Mouse (Mus musculus) midbrain, embryonic 14.5 days (tissue): ENCODE data around the gene Basp1. TPM values are rescaled to one million over a fixed set of nuclear protein-coding genes. Genes with fewer than 3 reads are reported as not detected.

ENCODE experiments used
- ATAC-seq: fragments of 200-750 bp; cut with Nextera tagmentation; 2 replicates; pipeline ENCODE4 v1.8.0; 2017; ENCODE audit warnings: moderate number of reproducible peaks, moderate library complexity; ENCODE audit not compliant: low FRiP score, low TSS enrichment
- DNase-seq: peaks from one replicate; pipeline ENCODE4 v3.0.0-alpha.2; 2015
- H3K27ac ChIP-seq: fragments of 300-500 bp; sonication (generic); replicated peaks from 2 replicates; pipeline ENCODE4 v1.5.1; 2014; ENCODE audit warnings: mild to moderate bottlenecking, low read depth, low read length, moderate library complexity
- H3K27me3 ChIP-seq: fragments of 300-500 bp; sonication (generic); 2 replicates; pipeline ENCODE4 v1.6.1; 2014; ENCODE audit warnings: low read length, control low read depth, mixed read lengths; ENCODE audit not compliant: control insufficient read depth, insufficient read depth
- H3K36me3 ChIP-seq: fragments of 300-500 bp; sonication (generic); 2 replicates; pipeline ENCODE4 v1.6.1; 2014; ENCODE audit warnings: low read length, control low read depth; ENCODE audit not compliant: control insufficient read depth, insufficient read depth
- H3K4me1 ChIP-seq: fragments of 300-500 bp; sonication (generic); 2 replicates; pipeline ENCODE4 v1.6.1; 2014; ENCODE audit warnings: mild to moderate bottlenecking, antibody characterized with exemption, low read length, control low read depth; ENCODE audit not compliant: control insufficient read depth, insufficient read depth
- H3K4me2 ChIP-seq: fragments of 300-500 bp; sonication (generic); 2 replicates; pipeline ENCODE4 v1.6.1; 2014; ENCODE audit warnings: mild to moderate bottlenecking, low read length, moderate library complexity
- H3K4me3 ChIP-seq: fragments of 300-500 bp; sonication (generic); replicated peaks from 2 replicates; pipeline ENCODE4 v1.5.1; 2014; ENCODE audit warnings: low read depth, low read length
- H3K9ac ChIP-seq: fragments of 300-500 bp; sonication (generic); replicated peaks from 2 replicates; pipeline ENCODE4 v1.6.1; 2014; ENCODE audit warnings: mild to moderate bottlenecking, low read length, moderate library complexity
- H3K9me3 ChIP-seq: fragments of 300-500 bp; sonication (generic); 2 replicates; pipeline ENCODE4 v1.6.1; 2016; ENCODE audit warnings: low read length, control low read depth, mixed read lengths; ENCODE audit not compliant: control insufficient read depth
- WGBS: fragments of 180-500 bp; shearing (Covaris S2); extraction: QIAGEN DNeasy Blood & Tissue Kit; methylation state at CpG from one replicate; pipeline ENCODE4 v1.1.7; 2014; 5-methylcytosine and 5-hydroxymethylcytosine counted together
- polyA plus RNA-seq: library from polyadenylated mRNA; unstranded; fragments of >200 nt; fragmentation: Nextera tagmentation; extraction: Ambion mirVana; gene quantifications from 2 replicates; pipeline ENCODE4 v1.2.1, GENCODE M21; 2014

Gene Basp1
- polyA plus RNA-seq, 1 experiment from 2014 or later, result 227 TPM

DNA sequence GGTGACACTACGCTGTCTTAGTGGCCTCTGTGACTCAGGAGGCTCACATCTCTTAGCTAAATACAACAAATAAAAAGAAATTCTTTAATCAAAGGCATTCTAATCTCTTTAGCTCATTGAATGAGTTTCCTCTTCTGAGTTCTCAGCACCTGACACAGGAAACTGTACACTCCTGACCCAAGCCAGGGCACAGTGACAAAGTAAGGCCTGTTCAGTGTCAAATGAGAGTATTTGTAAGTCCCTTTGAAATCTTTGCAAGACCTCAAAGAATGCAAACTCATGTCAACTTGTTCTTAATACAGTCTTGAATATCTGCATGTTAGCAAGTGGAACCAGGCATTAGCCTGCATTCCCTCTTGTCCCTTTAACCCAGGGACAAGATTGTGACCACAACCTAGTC, 18.8 kb upstream of the Basp1 start:
- H3K9me3 ChIP-seq, result no peaks in the 10 kb centered on the region
- H3K9ac ChIP-seq, result no peak overlapping the region
- 82% methylated on average over 1 of the region's 1 CpGs for WGBS
- no peak overlapping the region for H3K4me2 ChIP-seq
- no peak overlapping the region for H3K27ac ChIP-seq
- ATAC-seq (no peak), DNase-seq (no peak)
- no peaks in the 10 kb centered on the region for H3K27me3 ChIP-seq
- no peaks in the 10 kb centered on the region for H3K36me3 ChIP-seq
- H3K4me3 ChIP-seq, result no peak overlapping the region
- no peaks in the 10 kb centered on the region for H3K4me1 ChIP-seq

GRCm38 (mm10) chr15:25430167-25430566, 16.6 kb upstream of the Basp1 start:
- DNase-seq (no peak), ATAC-seq (no peak)
- Histone ChIP-seq H3K9me3 (no peaks in the 10 kb centered on the region), H3K4me2 (no peak overlapping the region), H3K9ac (no peak overlapping the region), H3K36me3 (no peaks in the 10 kb centered on the region), H3K27ac (no peak overlapping the region), H3K4me3 (no peak overlapping the region), H3K4me1 (no peaks in the 10 kb centered on the region), H3K27me3 (no peaks in the 10 kb centered on the region)
- 84% methylated on average over 3 of the region's 3 CpGs for WGBS

DNA sequence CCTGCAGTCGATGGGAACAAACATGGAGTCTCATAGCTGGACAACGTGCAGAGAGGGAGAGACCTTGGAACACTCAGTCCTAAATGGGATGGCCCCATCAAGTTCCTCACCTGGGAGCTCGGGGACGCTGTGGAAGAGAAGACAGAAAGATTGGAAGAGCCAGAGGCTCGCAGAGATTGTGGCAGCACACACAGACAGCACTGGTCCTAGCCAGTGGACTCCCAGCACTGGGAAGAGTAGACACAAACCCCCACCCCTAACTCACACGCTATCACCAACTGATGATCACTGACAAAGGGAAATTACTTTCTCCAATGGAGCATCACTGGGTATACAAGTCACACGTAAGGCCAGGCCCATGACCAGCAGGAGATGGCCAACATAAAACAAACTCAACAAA, 15.4 kb upstream of the Basp1 start:
- WGBS, result 62% methylated on average over 7 of the region's 7 CpGs
- no peak for DNase-seq

GRCm38 (mm10) chr15:25428551-25428950, 15.0 kb upstream of the Basp1 start:
- Histone ChIP-seq H3K27ac (no peak overlapping the region), H3K9ac (no peak overlapping the region), H3K4me1 (no peaks in the 10 kb centered on the region), H3K9me3 (no peaks in the 10 kb centered on the region), H3K4me2 (no peak overlapping the region), H3K4me3 (no peak overlapping the region), H3K36me3 (no peaks in the 10 kb centered on the region), H3K27me3 (no peaks in the 10 kb centered on the region)
- ATAC-seq, result no peak
- 49% methylated on average over 7 of the region's 7 CpGs for WGBS
- peak; percentile 79 for DNase-seq

More for the DNA sequence above, 15.4 kb upstream of the Basp1 start:
- H3K4me3 ChIP-seq, result no peak overlapping the region
- no peaks in the 10 kb centered on the region for H3K4me1 ChIP-seq
- no peaks in the 10 kb centered on the region for H3K27me3 ChIP-seq
- ATAC-seq, result no peak
- H3K4me2 ChIP-seq, result no peak overlapping the region
- no peaks in the 10 kb centered on the region for H3K9me3 ChIP-seq
- no peaks in the 10 kb centered on the region for H3K36me3 ChIP-seq
- H3K27ac ChIP-seq, result no peak overlapping the region
- H3K9ac ChIP-seq, result no peak overlapping the region

- Histone ChIP-seq H3K4me1 (peaks cover 7% of the 10 kb centered on the region; the same call in 1 of the 2 replicates), H3K9me3 (no peaks in the 10 kb centered on the region), H3K4me2 (no peak overlapping the region), H3K9ac (no peak overlapping the region), H3K36me3 (peaks cover 3% of the 10 kb centered on the region; the same call in 1 of the 2 replicates), H3K4me3 (no peak overlapping the region), H3K27me3 (no peaks in the 10 kb centered on the region), H3K27ac (no peak overlapping the region)
- DNase-seq (no peak), ATAC-seq (no peak)
- WGBS, result 95% methylated on average over 9 of the region's 9 CpGs
Measured at GRCm38 (mm10) chr15:25420266-25420665, 6.7 kb upstream of the Basp1 start.

DNA sequence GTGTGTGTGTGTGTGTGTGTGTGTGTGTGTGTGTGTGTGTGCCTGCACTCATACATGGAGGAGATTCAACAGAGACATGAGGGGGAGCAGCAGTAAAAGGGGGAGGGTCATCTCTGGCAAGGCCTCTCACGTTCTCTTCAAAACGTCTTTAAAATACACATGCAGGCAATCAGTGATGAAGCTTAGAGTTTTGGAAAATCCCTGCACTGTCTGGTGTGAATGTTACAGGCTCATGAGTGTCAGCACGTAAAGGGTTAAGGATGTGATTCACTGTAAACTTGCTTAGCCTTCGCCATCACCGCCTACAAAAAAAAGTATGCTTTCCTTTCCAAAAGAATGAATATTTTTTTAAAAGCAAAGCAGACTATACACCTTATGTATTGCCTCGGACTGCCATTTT, 2.8 kb upstream of the Basp1 start:
- Histone ChIP-seq H3K9me3 (no peaks in the 10 kb centered on the region), H3K4me3 (peak overlapping the region; percentile 99), H3K27me3 (no peaks in the 10 kb centered on the region), H3K36me3 (peaks cover 3% of the 10 kb centered on the region; the same call in 1 of the 2 replicates), H3K9ac (peak overlapping the region; percentile 100), H3K4me2 (peak overlapping the region; percentile 68), H3K4me1 (peaks cover 7% of the 10 kb centered on the region; the same call in 1 of the 2 replicates), H3K27ac (peak overlapping the region; percentile 100)
- WGBS, result 20% methylated on average over 6 of the region's 6 CpGs
- ATAC-seq (no peak), DNase-seq (peak; percentile 68)

GRCm38 (mm10) chr15:25415958-25416357, 2.4 kb upstream of the Basp1 start:
- peaks cover 3% of the 10 kb centered on the region; the same call in 1 of the 2 replicates for H3K36me3 ChIP-seq
- H3K4me2 ChIP-seq, result peak overlapping the region; percentile 68
- H3K27me3 ChIP-seq, result no peaks in the 10 kb centered on the region
- H3K9me3 ChIP-seq, result no peaks in the 10 kb centered on the region
- peaks cover 7% of the 10 kb centered on the region; the same call in 1 of the 2 replicates for H3K4me1 ChIP-seq
- H3K9ac ChIP-seq, result peak overlapping the region; percentile 100
- no peak for ATAC-seq
- peak; percentile 93 for DNase-seq
- peak overlapping the region; percentile 100 for H3K27ac ChIP-seq
- peak overlapping the region; percentile 99 for H3K4me3 ChIP-seq
- 15% methylated on average over 4 of the region's 4 CpGs for WGBS

GRCm38 (mm10) chr15:25414747-25415119, 1.2 kb upstream of the Basp1 start:
- peak; percentile 28 for ATAC-seq
- WGBS, result 0% methylated on average over 14 of the region's 14 CpGs

DNA sequence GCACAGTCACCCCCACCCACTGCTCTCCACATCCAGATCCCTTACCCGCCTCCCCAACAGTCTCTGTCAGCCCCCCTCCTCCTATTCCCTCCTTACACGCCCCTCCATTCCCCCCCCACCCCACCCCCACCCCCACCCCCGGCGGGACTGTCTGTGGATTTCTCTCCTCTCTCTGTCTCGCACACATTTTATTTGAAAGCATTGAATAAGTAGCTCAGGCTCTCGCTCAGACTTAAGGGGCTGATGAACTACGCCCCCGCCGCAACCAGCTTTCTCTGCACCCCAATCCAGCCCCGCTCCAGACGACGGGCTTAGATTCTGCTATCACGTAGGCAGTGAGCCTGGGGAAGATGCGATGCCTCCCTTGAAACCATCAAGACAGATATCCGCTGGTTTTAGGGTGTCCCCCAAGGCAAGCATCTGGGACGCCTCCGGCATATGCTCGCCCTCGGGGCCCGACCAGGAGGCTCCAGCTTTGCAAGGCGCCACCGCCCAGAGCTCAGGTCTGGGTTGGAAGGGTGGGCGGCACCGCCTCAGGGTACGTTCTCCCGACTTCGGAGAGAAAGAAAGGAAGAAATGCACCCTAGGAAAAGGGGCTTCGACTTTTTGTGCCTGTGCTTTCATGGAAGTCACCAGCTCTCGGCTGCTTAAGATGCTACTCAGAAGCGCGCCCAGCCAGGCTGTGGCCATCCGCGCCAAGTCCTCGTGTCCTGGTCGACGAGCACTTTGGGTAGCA, 615 bp upstream of the Basp1 start:
- peak overlapping the region; percentile 68 for H3K4me2 ChIP-seq
- DNase-seq, result peak; percentile 84
- peak; percentile 57 for ATAC-seq
- WGBS, result under 1% methylated on average over 36 of the region's 36 CpGs
- peak overlapping the region; percentile 100 for H3K27ac ChIP-seq
- H3K4me1 ChIP-seq, result peaks cover 22% of the 10 kb centered on the region
- H3K9ac ChIP-seq, result peak overlapping the region; percentile 100
- no peaks in the 10 kb centered on the region for H3K27me3 ChIP-seq
- no peaks in the 10 kb centered on the region for H3K9me3 ChIP-seq
- no peaks in the 10 kb centered on the region; the same call in 1 of the 2 replicates for H3K36me3 ChIP-seq
- H3K4me3 ChIP-seq, result peak overlapping the region; percentile 99

More at GRCm38 (mm10) chr15:25414747-25415119, 1.2 kb upstream of the Basp1 start:
- H3K4me1 ChIP-seq, result peaks cover 17% of the 10 kb centered on the region
- peak overlapping the region; percentile 68 for H3K4me2 ChIP-seq
- DNase-seq, result peak; percentile 98
- H3K4me3 ChIP-seq, result peak overlapping the region; percentile 99
- no peaks in the 10 kb centered on the region for H3K9me3 ChIP-seq
- no peaks in the 10 kb centered on the region for H3K27me3 ChIP-seq
- no peaks in the 10 kb centered on the region for H3K36me3 ChIP-seq
- H3K9ac ChIP-seq, result peak overlapping the region; percentile 100
- peak overlapping the region; percentile 100 for H3K27ac ChIP-seq
